Mouse (Mus musculus): ENCODE measurements at regions not wholly inside any gene's neighbourhood (a gene's known extent, or its start where the extent isn't known, plus 50 kb on each side); places are given as distances from the start of the nearest gene placed in this dataset.

- no peak overlapping the region for H3ac ChIP-seq (ENCODE audit: control insufficient read depth, insufficient read length, low read depth)
- no peaks in the 10 kb centered on the region for H3K36me3 ChIP-seq (ENCODE audit: control insufficient read depth, insufficient read depth)
- no peaks in the 10 kb centered on the region for H3K79me2 ChIP-seq (ENCODE audit: control insufficient read depth, insufficient read depth)
- H3K27me3 ChIP-seq (ENCODE audit: control insufficient read depth, insufficient read depth, insufficient read length) = no peaks in the 10 kb centered on the region
- no peaks in the 10 kb centered on the region for H3K79me3 ChIP-seq (ENCODE audit: low read depth)
- no peak for TF ChIP-seq CEBPB (IDR thresholded peaks at IDR 0.05; ENCODE audit: low read depth)
- no peak for TF ChIP-seq MAX (IDR thresholded peaks at IDR 0.05)
- no peak for TF ChIP-seq MYOD1 (IDR thresholded peaks at IDR 0.05; ENCODE audit: control insufficient read depth, insufficient read length, low read depth)
- no peak for TF ChIP-seq MYOG (IDR thresholded peaks at IDR 0.05; ENCODE audit: control insufficient read depth, extremely low read depth, insufficient read length)
- TF ChIP-seq USF1 (IDR thresholded peaks at IDR 0.05; ENCODE audit: low read depth) = no peak
- no peak for TF ChIP-seq FOSL1 (IDR thresholded peaks at IDR 0.05; ENCODE audit: insufficient read depth, low read length, poor library complexity, severe bottlenecking)
- no peak for TF ChIP-seq CTCF (IDR thresholded peaks at IDR 0.05; ENCODE audit: control insufficient read depth, insufficient read depth, insufficient read length)
- H3K4me3 ChIP-seq (ENCODE audit: insufficient read depth, poor library complexity, severe bottlenecking) = no peak overlapping the region
Observed at GRCm38 (mm10) chr10:66102103-66102502, 993.8 kb upstream of the Jmjd1c start.

- no peaks in the 10 kb centered on the region for H3K79me3 ChIP-seq (ENCODE audit: low read depth)
- H3K79me2 ChIP-seq (ENCODE audit: control insufficient read depth, insufficient read depth) = no peaks in the 10 kb centered on the region
Observed at GRCm38 (mm10) chr10:66131361-66131760, 964.6 kb upstream of the Jmjd1c start.

GRCm38 (mm10) chr10:66132025-66132424 lies 963.9 kb upstream of the Jmjd1c start:
- H3K36me3 ChIP-seq (ENCODE audit: control insufficient read depth, insufficient read depth) = no peaks in the 10 kb centered on the region
- no peaks in the 10 kb centered on the region for H3K27me3 ChIP-seq (ENCODE audit: control insufficient read depth, insufficient read depth, insufficient read length)
- no peaks in the 10 kb centered on the region for H3K79me3 ChIP-seq (ENCODE audit: low read depth)
- H3K79me2 ChIP-seq (ENCODE audit: control insufficient read depth, insufficient read depth) = no peaks in the 10 kb centered on the region
- H3ac ChIP-seq (ENCODE audit: control insufficient read depth, insufficient read length, low read depth) = no peak overlapping the region
- no peak overlapping the region for H3K4me3 ChIP-seq (ENCODE audit: insufficient read depth, poor library complexity, severe bottlenecking)
- TF ChIP-seq MYOD1 (IDR thresholded peaks at IDR 0.05; ENCODE audit: control insufficient read depth, insufficient read length, low read depth) (no peak), USF1 (IDR thresholded peaks at IDR 0.05; ENCODE audit: low read depth) (no peak)

More at GRCm38 (mm10) chr10:66131361-66131760, 964.6 kb upstream of the Jmjd1c start:
- Histone ChIP-seq H3K27me3 (ENCODE audit: control insufficient read depth, insufficient read depth, insufficient read length) (no peaks in the 10 kb centered on the region), H3K36me3 (ENCODE audit: control insufficient read depth, insufficient read depth) (no peaks in the 10 kb centered on the region), H3K4me3 (ENCODE audit: insufficient read depth, poor library complexity, severe bottlenecking) (no peak overlapping the region), H3ac (ENCODE audit: control insufficient read depth, insufficient read length, low read depth) (no peak overlapping the region)
- TF ChIP-seq FOSL1 (IDR thresholded peaks at IDR 0.05; ENCODE audit: insufficient read depth, low read length, poor library complexity, severe bottlenecking) (no peak), CTCF (IDR thresholded peaks at IDR 0.05; ENCODE audit: control insufficient read depth, insufficient read depth, insufficient read length) (no peak), CEBPB (IDR thresholded peaks at IDR 0.05; ENCODE audit: low read depth) (no peak), USF1 (IDR thresholded peaks at IDR 0.05; ENCODE audit: low read depth) (no peak), MAX (IDR thresholded peaks at IDR 0.05) (no peak), MYOG (IDR thresholded peaks at IDR 0.05; ENCODE audit: control insufficient read depth, extremely low read depth, insufficient read length) (no peak), MYOD1 (IDR thresholded peaks at IDR 0.05; ENCODE audit: control insufficient read depth, insufficient read length, low read depth) (no peak)

GRCm38 (mm10) chr10:66142413-66142812 lies 953.5 kb upstream of the Jmjd1c start:
- Histone ChIP-seq H3ac (ENCODE audit: control insufficient read depth, insufficient read length, low read depth) (no peak overlapping the region), H3K36me3 (ENCODE audit: control insufficient read depth, insufficient read depth) (no peaks in the 10 kb centered on the region), H3K79me2 (ENCODE audit: control insufficient read depth, insufficient read depth) (no peaks in the 10 kb centered on the region), H3K79me3 (ENCODE audit: low read depth) (no peaks in the 10 kb centered on the region), H3K27me3 (ENCODE audit: control insufficient read depth, insufficient read depth, insufficient read length) (no peaks in the 10 kb centered on the region), H3K4me3 (ENCODE audit: insufficient read depth, poor library complexity, severe bottlenecking) (no peak overlapping the region)
- TF ChIP-seq FOSL1 (IDR thresholded peaks at IDR 0.05; ENCODE audit: insufficient read depth, low read length, poor library complexity, severe bottlenecking) = no peak
- no peak for TF ChIP-seq MAX (IDR thresholded peaks at IDR 0.05)
- no peak for TF ChIP-seq MYOD1 (IDR thresholded peaks at IDR 0.05; ENCODE audit: control insufficient read depth, insufficient read length, low read depth)

GRCm38 (mm10) chr10:66142910-66143309 lies 953.0 kb upstream of the Jmjd1c start:
- Histone ChIP-seq H3K27me3 (ENCODE audit: control insufficient read depth, insufficient read depth, insufficient read length) (no peaks in the 10 kb centered on the region), H3K36me3 (ENCODE audit: control insufficient read depth, insufficient read depth) (no peaks in the 10 kb centered on the region), H3ac (ENCODE audit: control insufficient read depth, insufficient read length, low read depth) (no peak overlapping the region), H3K79me2 (ENCODE audit: control insufficient read depth, insufficient read depth) (no peaks in the 10 kb centered on the region), H3K4me3 (ENCODE audit: insufficient read depth, poor library complexity, severe bottlenecking) (no peak overlapping the region), H3K79me3 (ENCODE audit: low read depth) (no peaks in the 10 kb centered on the region)
- TF ChIP-seq MAX (IDR thresholded peaks at IDR 0.05) (no peak), MYOD1 (IDR thresholded peaks at IDR 0.05; ENCODE audit: control insufficient read depth, insufficient read length, low read depth) (no peak)

GRCm38 (mm10) chr10:66150966-66151365 lies 945.0 kb upstream of the Jmjd1c start:
- H3K36me3 ChIP-seq (ENCODE audit: control insufficient read depth, insufficient read depth) = no peaks in the 10 kb centered on the region
- H3ac ChIP-seq (ENCODE audit: control insufficient read depth, insufficient read length, low read depth) = no peak overlapping the region
- H3K79me2 ChIP-seq (ENCODE audit: control insufficient read depth, insufficient read depth) = no peaks in the 10 kb centered on the region
- H3K27me3 ChIP-seq (ENCODE audit: control insufficient read depth, insufficient read depth, insufficient read length) = no peaks in the 10 kb centered on the region
- H3K79me3 ChIP-seq (ENCODE audit: low read depth) = no peaks in the 10 kb centered on the region
- H3K4me3 ChIP-seq (ENCODE audit: insufficient read depth, poor library complexity, severe bottlenecking) = no peak overlapping the region
- TF ChIP-seq MAX (IDR thresholded peaks at IDR 0.05) (no peak), CTCF (IDR thresholded peaks at IDR 0.05; ENCODE audit: control insufficient read depth, insufficient read depth, insufficient read length) (no peak), MYOG (IDR thresholded peaks at IDR 0.05; ENCODE audit: control insufficient read depth, extremely low read depth, insufficient read length) (no peak), CEBPB (IDR thresholded peaks at IDR 0.05; ENCODE audit: low read depth) (no peak), FOSL1 (IDR thresholded peaks at IDR 0.05; ENCODE audit: insufficient read depth, low read length, poor library complexity, severe bottlenecking) (no peak), USF1 (IDR thresholded peaks at IDR 0.05; ENCODE audit: low read depth) (no peak), MYOD1 (IDR thresholded peaks at IDR 0.05; ENCODE audit: control insufficient read depth, insufficient read length, low read depth) (no peak)
